Mouse (Mus musculus) retina, embryonic 14.5 days (tissue): Measurements from ENCODE around the gene Asz1.

Experiments used
- DNase-seq: peaks from one replicate; pipeline ENCODE4 v3.0.0-alpha.2; 2015; ENCODE audit warnings: low spot score

The Asz1 gene

GRCm38 (mm10) chr6:18108934-18109333, at the start of gene Asz1:
Gene Asz1 (minus strand): TSS chr6:18109061.
- DNase-seq, result no peak

DNA sequence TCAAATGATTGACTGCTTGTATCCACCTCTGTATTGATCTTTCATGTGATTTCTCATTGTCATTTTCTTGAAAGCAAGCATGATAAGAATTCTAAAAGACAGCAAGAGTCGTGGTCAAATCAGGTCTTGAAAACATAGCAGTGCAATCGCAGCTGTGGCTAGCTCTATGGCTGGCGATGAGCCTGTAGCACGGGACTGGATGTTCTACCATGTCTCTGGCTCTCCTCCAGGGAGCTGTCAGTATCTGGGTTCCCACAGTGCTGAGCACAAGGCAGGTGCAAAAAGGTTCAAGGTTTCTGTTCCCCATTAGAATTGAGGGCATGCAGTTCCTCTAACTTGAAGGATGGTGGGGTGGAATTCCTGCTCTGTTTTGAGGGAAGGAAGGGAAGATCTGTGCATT, 44.2 kb upstream of the Asz1 start:
- DNase-seq, result no peak

DNA sequence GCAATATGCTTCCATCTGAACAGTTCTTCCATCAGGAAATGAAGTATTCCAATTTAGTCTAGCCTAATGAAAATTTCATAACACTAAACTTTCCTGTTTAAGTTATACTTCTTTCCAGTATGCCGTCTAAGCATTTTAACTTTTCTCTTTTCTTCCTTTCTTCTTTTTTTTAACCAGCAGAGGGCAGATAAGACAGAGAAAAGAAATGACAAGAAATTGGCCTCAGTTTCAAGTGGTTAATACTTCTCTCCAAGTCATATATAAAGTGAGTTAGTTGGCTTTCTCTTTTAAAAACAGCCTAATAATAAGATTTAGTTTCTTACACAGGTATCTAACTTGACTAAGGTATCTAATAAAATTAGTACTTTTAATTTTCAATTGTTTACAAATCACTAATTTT, 26.4 kb upstream of the Asz1 start:
- peak; percentile 20 for DNase-seq

GRCm38 (mm10) chr6:18128059-18128458, 19.2 kb upstream of the Asz1 start:
- no peak for DNase-seq

- peak; percentile 2 for DNase-seq
These were observed 18.5 kb upstream of the Asz1 start for GRCm38 (mm10) chr6:18127206-18127983.

DNA sequence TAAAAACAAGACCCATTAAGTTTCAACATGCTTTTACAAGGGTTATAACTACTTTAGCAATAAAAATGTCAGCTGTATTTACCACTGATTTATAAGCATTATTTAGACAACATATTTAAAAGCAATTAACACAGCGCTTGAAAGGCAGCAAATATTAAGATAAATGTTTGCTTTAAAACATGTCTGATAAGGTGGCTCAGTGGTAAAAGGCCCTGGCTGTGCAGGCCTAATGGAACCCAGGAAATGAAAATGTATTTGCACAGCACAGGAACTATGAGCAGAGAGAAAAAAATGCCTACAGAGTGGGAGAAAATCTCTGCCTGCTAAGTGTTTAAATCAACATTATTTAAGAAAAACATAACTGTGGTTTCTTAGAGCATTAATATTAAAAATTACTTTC, 12.0 kb downstream of the Asz1 start:
- DNase-seq, result no peak

- no peak for DNase-seq
These were observed 19.8 kb downstream of the Asz1 start for GRCm38 (mm10) chr6:18089098-18089497.

DNA sequence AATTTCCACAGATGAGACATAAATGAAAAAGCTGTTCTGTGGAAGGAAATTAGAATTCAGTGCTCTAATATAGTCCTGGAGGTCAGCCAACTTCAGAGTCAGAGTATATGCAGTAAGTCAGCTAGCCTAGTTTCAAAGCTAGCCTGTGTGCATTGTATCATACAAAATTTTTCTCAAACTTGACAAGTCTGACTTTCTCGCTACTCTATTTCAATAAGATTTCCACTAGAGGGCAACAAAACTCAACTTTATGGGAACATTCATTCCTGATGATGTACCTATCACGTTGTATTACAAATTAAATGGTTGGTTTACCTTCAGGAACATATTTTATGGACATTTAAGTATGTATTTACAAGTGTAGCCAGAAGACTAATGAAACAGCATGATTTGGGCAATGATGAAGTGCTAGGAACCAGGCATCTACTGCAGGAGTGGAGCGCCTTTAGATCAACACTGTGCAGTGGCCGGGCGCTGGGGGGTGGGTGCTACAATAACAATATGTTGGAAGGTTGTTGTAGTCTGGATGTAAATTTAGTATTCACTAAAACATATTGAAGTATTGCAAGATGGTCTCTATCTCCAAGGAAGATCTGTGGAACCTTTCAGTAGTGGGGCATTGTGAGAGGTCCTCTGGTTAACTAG, 21.6 kb downstream of the Asz1 start:
- DNase-seq, result peak; percentile 72

GRCm38 (mm10) chr6:18078615-18079014, 30.2 kb downstream of the Asz1 start:
- DNase-seq, result peak; percentile 70

GRCm38 (mm10) chr6:18076986-18077385, 31.9 kb downstream of the Asz1 start:
- DNase-seq, result no peak

GRCm38 (mm10) chr6:18076577-18076976, 32.3 kb downstream of the Asz1 start:
- no peak for DNase-seq

DNA sequence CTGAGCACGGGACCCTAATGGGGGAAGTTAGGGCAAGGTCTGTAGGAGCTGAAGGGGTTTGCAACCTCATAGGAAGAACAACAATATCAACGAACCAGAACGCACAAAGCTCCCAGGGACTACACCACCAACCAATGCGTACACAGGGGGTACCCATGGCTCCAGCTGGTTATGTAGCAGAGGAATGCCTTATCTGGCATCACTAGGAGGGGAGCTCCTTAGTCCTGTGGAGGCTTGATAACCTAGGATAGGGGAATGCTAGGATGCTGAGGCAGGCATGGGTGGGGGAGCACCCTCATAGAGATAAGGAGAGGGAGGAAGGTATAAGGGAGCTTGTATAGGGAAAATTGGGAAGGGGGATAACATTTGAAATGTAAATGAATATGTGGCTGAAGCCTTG, 51.0 kb downstream of the Asz1 start:
- DNase-seq, result no peak

- DNase-seq, result no peak
These were observed 57.2 kb downstream of the Asz1 start for GRCm38 (mm10) chr6:18051702-18052101.

DNA sequence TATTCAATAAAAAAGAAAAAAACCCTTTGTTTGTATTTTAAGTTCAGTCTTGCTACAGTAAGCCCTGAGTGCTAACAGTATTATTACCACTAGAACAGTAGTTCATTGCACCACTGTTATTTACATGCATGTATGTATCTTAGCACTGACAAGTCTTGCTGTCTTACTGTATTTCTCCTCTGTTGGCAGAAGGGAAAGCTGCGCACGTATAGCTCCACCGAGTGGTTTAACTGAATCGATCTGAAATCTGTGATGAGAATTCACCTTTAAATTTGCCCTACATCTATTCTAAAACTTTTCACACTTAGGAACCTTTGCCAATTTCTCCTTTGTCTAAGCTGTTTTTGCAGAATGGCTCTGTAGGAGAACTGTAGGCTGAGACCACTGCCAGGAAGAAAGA, 64.6 kb downstream of the Asz1 start:
- no peak for DNase-seq

- DNase-seq, result no peak
These were observed 65.7 kb downstream of the Asz1 start for GRCm38 (mm10) chr6:18043172-18043571.

- DNase-seq, result no peak
These were observed 76.6 kb downstream of the Asz1 start for GRCm38 (mm10) chr6:18032271-18032670.

GRCm38 (mm10) chr6:18031509-18032010, 77.3 kb downstream of the Asz1 start:
- DNase-seq, result peak; percentile 48

- peak; percentile 18 for DNase-seq
These were observed 77.9 kb downstream of the Asz1 start for GRCm38 (mm10) chr6:18030868-18031508.

GRCm38 (mm10) chr6:18029746-18030656, 78.9 kb downstream of the Asz1 start, which contains the start of gene Wnt2:
Gene Wnt2 (minus strand): TSS chr6:18030585.
- DNase-seq, result peak; percentile 43

DNA sequence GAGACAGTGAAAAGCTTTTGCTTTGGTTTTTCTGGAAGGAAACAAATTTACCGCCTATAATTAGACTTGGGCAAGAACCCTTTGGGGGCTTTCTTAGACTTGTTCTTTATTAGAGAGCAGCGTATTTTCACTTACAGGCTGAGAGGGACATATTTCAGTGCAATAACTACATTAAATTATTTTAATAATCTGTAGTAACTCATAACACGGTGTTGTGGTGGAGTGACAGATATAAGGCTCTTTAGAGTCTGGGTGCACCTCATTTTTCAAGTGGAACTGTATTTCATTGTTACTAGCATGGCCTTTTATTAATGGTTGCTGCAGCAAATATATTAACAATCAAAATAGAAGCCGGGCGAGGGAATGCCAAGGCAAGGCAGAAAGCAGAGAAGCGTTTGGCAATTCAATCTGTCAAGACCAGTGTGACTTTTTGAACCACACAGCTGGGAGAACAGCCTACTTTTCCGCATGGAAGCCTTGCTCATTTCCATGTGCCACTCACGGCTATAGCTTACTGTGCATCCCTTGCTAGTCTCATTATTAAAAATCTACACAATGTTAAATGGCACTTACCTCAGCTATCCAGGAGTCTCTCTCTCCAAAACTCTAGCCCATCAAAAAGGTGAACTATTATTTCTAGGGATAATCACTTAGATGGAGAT, 84.6 kb downstream of the Asz1 start:
- DNase-seq, result peak; percentile 11

DNA sequence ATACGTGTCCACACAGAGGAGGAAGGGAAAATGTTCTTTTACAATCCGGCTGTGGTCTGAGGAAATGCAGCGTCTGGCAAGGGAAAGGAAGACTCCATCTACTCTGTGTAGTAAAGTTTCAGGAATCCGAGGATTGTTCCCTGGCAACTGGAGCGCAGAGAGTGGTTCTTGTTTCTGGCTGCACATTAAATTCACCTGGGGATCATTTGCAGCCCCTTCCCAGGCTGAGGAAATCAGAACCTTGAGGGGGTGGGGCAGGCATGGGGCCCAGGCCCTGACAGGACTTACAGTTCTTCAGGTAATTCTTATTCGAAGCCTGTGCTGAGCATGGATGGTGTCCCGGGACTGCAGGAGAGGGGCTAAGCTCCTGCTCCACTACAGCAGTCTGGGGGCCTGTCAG, 95.5 kb downstream of the Asz1 start:
- DNase-seq, result no peak
